Mouse (Mus musculus) spleen, postnatal 36 days (tissue): Measurements from ENCODE around the gene Rptor.

Experiments used
- DNase-seq, 2 experiments: peaks; one replicate each; pipeline ENCODE4 v3.0.0; 2022; ENCODE audit warnings: low spot score in 2 of 2, mixed read lengths in 1 of 2

The Rptor gene

DNA sequence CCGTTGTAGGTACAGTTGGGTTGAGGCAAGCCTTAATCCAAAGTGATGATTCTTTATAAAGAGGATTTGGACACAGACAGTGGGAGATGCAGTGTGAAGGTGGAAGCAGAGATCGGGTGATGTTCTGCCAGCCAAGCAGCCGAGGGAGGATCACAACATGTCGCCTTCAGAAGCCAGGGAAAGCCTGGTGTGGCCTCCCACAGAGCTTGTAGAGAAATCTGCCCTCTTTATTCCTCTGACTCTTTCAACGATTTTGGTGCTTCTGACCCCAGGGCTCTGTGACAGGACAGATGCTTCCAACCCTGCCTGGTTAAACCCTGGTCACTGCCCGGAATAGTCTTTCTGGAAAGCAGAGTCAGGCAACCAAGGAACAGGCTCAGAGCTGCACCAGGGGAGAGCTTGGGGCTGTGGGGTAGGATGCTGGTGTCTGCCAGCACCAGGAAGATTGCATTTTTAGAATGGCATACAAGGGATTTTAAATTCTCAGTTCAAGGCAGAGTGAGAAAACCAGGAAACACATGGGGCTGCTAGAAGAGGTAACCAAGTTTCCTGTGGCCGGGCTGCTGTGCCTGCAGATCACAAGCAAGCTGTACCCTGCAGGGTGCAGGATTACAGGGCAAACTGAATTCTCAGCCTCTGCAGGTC, 304.4 kb downstream of the Rptor start:
- DNase-seq = no peak

DNA sequence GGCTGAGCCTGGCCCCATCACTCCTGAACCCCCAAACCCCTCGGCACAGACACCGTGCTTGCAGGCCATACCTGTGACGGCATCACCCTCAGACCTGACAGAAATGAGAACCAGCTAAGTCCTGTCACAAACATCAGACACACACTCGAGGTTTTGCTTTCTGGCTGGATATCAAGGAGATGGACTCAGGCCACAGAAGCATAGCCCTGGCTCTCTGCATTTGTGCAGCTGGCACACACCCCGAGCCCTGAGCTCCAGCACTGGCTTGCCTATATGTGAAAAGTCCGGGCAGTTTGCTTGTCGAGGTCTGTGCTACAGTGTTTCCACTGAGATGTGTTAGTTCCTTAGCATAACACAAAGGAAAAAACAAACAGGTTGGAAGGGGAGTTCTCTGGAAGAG, 305.0 kb downstream of the Rptor start:
- no peak for DNase-seq

- peak; percentile 40 for DNase-seq
Measured at GRCm38 (mm10) chr11:119909436-119909835, 306.7 kb downstream of the Rptor start.

- DNase-seq = no peak
Measured at GRCm38 (mm10) chr11:119912845-119913244, 310.1 kb downstream of the Rptor start.

DNA sequence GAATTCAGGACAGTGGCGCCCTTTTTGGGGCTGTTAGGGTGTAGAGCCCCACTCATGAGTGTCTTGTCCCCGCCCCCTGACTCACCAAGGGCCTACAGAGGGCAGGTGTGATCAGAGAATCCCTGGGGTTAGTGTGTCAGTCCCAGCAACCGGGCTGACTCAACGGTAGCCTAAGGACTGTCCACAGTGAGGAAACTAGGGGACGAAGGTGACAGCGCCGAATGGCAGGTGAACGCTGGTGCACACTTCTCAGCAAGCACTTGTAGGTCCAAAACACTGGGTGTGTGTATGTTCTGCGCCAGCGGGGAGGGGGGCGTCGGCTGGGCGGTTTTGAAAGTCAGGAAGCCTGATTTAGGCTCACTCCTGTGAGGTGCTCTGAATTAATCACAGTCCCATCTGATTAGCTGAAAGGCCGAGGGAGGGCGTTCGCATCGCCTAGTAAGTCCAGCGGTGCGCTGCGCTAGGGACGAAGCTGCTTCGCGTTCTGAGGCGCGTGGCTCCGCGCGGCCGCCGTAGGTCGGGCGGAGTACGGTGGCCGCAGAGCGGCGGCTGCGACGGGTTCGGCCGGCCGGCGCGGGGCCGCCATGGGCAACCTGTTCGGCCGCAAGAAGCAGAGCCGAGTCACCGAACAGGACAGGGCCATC, 310.7 kb downstream of the Rptor start, which contains the start of gene Chmp6:
TSS of gene Chmp6 (plus strand) at position 151 of the 644 bp plus-strand sequence.
- DNase-seq = peak; percentile 77 to 79

- no peak for DNase-seq
Measured at GRCm38 (mm10) chr11:119913935-119914314, 311.2 kb downstream of the Rptor start.

- no peak for DNase-seq
Measured at GRCm38 (mm10) chr11:119914381-119914780, 311.7 kb downstream of the Rptor start.

DNA sequence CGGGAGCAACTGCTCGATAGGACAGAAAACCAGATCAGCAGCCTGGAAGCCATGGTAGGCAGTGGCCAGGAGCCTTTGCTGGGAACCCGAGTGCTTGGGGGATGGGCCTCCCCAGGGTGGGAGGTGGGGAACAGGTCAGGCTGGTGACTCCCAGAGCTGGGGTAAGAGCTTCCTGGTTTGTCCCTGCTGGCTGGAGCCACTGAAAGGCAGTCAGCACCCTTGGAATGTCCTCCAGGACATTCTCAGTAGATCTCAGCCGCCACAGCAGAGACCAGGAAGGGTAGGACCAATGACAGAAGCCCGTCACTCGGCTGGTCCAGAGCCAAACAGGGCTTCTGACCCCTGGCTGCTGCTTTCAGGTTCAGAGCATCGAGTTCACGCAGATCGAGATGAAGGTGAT, 313.0 kb downstream of the Rptor start:
- no peak for DNase-seq

DNA sequence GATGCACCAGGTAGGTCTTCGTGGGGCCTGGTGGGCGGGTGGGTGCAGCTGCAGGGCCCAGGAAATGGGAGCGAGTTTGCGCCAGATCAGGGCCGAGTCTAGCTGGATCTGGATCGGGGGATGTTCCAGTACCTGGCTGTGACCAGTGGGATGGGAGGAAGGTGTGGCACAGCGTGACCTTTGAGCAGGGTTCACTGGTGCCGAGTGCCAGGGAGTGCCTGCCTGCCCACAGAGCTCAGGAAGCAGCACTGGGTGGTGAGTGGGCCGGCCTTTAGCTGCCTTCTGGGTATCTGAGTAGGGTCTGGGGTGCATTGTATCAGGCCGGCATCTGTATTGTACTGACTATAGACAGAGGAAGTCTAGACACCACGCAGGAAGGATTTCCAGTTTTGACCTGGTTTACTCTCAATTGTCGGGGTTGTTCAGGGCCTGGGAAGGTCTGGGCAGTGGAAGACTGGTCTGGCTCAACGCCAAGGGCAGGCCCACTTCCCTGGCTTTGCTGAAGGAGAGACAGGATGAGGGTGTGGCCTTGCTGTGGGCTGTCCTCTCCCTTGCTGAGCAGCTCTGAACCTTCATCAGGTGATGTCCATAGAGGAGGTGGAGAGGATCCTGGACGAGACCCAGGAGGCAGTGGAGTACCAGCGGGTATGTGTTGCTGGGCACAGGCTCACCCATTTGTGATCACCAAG, 313.5 kb downstream of the Rptor start:
- DNase-seq = no peak

DNA sequence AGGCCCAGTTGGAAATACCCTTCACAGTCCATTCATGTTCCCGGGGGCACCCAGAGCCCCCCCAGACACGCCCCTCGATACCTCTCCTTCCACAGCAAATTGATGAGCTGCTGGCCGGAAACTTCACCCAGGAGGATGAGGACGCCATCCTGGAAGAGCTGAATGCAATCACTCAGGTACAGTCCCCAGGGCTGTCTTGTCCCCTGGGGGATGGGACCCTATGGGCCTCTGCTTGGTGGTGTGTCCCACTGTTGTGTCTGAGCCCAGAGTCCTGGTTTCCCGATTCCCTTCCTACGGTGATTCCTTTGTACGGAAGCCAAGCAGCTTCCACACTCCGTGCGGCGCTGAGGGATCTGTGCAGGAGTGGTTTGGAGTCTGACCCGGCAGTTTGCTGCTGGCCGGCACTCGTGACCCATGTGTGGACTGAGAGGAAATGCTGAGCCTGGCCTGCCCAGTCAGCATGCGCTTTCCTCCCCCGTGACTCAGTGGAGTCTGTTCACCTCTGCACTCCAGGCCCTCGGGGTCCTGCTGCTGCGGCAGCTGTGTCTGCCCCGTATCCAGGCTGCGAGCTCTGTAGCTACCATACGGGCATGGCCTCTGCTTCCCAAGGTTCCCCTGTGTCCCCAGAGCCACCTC, 314.2 kb downstream of the Rptor start:
- DNase-seq = no peak

DNA sequence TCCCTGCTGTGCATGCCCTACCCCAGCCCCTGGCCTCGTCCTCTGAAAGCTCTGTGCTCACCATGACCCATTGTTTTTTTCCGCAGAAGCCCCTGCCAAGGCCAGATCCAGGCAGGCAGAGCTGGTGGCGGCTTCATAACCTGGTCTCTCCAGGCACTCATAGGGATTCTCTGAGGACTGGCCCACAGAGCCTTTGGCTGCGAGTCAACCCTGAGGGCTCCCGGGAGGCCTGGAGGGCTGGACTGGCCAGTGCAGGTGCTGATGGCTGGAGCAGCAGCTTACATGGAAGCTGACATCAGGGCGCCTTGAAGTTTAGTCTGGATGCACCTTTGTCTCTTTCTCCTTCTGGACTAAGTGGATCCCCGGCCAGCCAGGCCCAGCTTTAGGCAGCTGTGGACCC, 315.8 kb downstream of the Rptor start:
- no peak for DNase-seq

DNA sequence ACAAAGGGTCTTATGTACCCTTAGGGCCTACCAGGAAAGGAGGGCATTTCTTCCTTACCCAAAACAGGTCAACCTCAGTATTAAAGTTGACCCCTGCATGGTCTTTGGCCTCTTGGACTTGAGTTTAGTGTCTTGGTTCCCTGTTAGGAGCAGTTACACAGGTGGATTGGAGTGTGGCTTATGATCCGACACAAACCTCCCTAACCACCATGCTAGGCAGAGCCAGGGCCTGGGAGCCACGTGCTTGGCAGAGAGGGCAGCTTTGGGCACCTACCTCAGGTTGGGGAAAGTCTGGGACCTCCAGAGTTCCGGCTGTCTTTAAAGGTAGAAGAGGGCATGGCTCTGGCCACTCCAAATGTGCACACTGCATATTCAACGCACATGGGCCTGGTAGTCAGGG, 316.7 kb downstream of the Rptor start:
- no peak for DNase-seq

DNA sequence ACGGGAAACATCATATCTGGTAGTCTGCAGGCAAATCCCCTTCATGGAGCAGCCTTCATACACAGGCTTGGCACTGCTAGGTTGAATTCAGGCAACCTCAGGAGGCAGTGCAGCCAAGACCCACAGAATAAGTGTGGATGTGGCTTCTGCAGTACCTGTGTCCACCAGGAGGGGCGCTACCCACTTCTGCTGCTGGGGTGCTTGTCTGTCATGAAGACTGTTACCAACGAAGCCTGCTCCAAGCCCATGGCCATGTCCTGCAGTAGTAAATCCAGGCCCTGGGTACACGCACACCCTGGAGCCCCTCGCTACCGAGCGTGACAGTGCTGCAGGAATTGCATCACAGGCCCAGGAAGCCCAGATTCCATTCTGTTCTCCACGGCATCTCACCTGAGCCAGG, 317.2 kb downstream of the Rptor start:
- DNase-seq = peak; percentile 53 to 56

DNA sequence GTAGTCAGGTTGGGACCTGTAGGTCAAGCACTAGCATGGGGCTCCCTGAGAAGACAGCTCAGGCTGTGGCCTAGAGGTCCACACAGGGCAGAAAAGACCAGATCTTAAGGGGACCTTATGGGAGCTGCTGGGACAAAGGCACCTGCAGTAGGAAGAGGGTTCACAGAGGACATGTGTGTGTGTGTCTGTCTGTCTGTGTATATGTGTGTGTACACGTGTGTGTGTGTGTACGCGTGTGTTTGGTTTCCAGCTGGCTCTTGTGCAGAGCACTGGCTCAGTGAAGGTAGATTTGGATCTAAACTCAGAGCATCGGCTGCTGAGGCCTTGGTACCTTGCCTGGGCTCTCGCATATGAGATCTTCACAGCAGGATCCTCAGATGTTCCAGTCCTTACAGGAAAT, 318.0 kb downstream of the Rptor start:
- no peak for DNase-seq

- peak; percentile 44 to 62 for DNase-seq
Measured at GRCm38 (mm10) chr11:119925176-119925575, 322.5 kb downstream of the Rptor start.

DNA sequence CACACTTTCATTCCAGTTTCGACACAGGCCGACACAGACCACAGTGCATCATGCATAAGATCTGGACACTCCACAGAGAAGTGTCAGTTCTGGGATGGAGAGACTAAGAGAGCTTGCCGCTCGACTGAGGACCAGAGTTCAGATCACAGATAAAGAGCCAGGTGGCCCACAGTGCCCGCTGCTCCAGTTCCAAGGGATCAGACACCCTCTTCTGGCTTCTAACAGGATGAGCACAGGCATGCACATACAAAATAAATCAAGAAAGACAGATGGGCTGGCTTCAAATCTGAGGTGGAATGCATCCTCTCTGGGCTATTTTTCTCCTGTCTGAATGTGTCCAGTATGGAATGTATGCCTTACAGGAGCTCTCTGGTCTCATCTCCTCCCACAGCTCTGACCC, 324.1 kb downstream of the Rptor start:
- no peak for DNase-seq

DNA sequence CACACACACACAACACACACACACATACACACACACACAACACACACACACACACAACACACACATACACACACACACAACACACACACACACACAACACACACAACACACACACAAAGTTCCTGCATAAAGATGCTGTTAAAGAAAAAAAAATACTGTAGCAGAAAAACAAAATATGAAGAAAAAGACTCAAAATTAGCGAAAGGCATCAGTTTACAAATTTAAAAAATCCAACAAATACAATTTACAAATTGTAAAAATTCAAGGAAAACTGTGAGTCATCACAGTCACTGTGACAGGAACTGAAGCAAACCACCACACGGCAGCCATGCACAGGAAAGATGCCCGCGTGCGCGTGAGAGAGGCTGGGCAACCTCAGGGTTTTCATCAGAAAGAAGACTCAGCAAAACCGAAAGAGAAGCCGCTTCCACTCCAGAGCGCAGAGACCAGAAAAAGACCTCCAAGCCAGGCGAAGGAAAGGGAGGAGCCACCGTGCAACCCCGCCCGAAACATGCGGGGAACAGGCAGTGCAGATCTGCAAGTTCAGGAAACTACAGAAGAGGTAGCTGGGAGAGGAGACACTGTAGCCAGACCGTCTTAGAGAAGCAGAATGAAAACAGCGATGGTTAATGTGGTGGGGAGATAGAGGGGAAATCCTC, 325.4 kb downstream of the Rptor start:
- peak; percentile 80 to 81 for DNase-seq

GRCm38 (mm10) chr11:119929603-119930265, 327.0 kb downstream of the Rptor start:
- no peak for DNase-seq

GRCm38 (mm10) chr11:119931809-119932208, 329.1 kb downstream of the Rptor start:
- no peak for DNase-seq

DNA sequence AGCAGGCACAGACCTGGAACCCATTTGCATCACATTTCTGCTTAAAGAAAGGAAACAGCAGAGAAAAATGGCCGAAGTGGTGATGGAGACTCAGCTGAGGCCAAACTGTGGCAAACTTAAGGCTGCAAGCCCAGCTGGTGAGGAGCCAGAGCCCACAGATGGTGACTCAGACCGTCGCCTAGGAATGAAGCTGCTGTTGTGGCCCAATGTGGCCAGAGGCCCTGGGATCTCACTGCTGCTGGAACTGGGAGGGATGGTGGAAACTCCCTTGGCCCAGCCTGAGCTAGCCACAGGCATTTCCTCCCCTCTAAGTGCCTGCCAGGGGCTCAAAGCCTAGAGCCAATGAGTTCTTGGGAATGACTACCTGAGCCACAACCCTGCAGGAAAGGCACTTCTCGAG, 330.4 kb downstream of the Rptor start:
- DNase-seq = no peak

DNA sequence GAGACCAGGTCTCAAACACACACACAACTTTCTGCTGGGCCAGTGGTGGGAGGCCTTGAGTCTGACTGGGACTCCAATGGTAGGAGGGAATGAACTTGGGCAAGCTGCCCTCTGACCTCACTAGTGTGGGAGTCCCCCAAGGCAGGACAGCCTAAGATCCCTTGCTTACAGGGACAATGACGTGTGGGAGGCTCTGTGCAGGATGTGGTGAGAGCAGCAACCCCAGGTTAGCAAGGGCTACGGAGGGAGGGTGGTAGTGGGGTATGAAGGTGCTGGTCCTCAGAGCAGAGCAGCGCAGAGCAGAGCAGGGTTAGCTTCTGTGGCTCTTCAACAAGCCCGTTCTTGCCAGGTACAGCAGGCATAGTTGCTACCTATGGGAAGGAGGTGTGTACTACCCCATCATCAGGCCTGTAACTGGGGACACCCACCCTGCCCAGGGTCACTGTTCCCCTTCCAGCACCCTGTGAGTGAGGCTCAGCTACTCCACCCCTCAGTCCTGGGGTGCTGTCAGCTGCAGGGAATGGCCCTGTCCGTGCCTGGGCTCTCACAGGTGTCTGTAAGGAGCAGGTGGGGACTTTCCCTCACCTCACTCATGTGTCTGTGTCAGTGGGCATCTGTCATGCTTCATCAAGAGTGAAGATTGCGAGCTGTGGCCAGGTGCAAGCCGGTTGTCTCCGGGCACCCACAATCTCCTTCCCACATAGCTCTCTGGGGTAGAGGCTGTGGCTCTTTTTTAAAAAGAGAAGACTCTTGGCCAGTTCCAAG, 331.3 kb downstream of the Rptor start:
- peak; percentile 32 to 45 for DNase-seq
